Mouse (Mus musculus): ENCODE measurements around the gene Ntrk1.

- no peak; the same call in 1 of the 2 replicates for TF ChIP-seq ZC3H11A (IDR thresholded peaks at IDR 0.05; ENCODE audit: borderline replicate concordance, low read depth, low read length)
- no peak for TF ChIP-seq MAFK (IDR thresholded peaks at IDR 0.05; ENCODE audit: insufficient read depth, low read depth, low read length)
- TF ChIP-seq CHD2 (IDR thresholded peaks at IDR 0.05; ENCODE audit: low read depth, low read length) = no peak
- TF ChIP-seq HCFC1 (IDR thresholded peaks at IDR 0.05; ENCODE audit: borderline replicate concordance, insufficient read depth, low read length) = no peak
- no peak for TF ChIP-seq ZNF384 (IDR thresholded peaks at IDR 0.05; ENCODE audit: low read depth, low read length)
Measured at GRCm38 (mm10) chr3:87816646-87817093, 21.7 kb upstream of the Ntrk1 start.

All from ES-E14 (cell line).